Mouse (Mus musculus) spleen, adult 12 weeks (tissue): ENCODE measurements around the gene Kcnj12.

Experiments
- DNase-seq: peaks from one replicate; pipeline ENCODE4 v3.0.0; 2022; ENCODE audit warnings: low spot score

The Kcnj12 gene

DNA sequence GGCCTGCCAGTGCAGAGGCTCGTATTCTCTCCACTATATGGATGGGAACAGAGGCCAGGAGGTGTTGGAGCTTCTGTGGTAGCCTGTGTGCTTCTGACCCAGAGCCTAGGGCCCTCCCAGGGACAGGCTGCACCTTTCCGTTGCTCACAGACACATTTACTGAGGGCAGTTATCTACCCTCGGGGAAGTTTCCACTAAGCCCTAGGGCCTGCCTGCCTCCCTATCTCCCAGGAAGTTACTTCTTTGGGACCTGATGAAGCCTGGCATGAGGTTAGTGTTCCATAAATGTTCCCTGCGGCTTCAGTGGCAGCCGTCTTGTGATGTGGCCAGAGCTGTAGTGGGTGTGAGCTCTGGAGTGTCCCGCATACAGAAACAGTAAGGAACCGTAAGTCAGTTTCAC is 3.2 kb downstream of the Kcnj12 start:
- no peak for DNase-seq

DNA sequence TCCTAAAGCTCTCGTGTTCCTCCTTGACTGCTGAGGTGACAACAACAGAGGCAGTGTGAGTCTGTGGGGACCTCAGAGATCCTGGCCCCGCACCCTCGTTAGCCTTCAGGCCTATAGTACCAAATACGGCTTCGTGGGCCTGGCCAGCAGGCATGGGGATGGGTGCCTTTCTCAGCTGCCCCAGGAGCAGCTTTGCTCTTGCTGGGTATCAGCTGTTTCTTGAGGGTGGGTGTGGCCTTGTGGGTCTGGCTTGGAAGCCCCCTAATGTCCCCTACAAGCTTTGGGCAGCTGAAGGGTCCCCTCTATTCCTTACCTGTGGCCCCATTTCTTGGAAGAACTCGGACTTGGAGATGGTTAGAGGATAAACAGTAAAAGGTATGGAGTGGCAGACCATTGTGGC is 4.0 kb downstream of the Kcnj12 start:
- DNase-seq = no peak

DNA sequence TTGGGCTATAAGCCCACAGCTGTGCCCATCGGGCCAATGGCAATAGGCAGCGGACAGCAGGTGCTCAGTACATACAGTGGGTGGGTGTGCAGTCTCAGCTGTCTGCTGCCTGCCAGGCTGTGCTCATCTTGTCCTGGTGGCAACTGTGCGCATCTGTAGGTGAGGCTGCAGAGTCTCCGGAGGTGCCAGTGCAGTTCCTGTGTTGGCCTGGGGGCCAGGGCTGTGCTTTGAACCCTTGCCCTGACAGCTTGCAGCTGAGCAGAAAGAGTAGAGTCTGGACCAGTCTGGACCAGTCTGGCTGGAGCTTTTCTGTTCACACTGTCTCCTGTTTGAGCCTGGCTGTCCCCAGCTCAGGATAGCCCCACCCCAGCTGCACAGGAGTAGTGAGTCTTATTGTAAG is 4.8 kb downstream of the Kcnj12 start:
- DNase-seq = no peak

DNA sequence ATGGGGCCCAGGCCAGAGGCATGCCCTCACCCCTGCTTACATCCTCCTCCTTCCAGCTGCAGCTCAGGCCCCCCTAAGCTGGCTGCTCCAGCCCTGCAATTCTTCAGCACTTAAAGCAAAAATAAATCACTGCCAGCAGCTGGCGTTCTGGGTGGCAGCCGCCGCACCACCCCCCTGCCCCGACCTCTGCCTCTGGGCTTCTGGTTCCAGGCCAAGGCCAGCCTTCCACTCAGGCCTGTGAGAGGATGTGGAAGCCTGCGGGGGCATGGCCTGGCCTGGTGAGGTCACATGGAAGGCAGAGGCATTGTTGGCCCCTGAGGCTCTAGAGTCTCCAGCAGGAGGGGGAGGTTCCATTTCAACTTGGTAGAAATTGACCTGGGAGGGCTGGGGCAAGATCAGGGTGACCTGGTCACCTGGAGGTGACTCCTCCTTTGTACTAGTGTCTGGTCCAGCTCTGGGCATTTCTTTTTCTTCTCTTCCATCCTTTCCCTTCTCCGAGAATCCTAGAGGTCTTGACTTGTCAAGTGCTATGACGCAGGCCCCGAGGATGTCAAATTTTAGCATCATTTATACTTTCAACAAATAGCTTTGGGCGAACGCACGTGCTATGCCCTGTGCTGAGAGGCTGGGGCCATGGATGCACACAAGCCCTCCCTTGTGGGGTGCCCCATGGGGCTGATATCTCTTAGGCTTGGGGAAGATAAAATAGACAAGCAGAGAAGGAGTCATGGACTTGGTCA is 6.0 kb downstream of the Kcnj12 start:
- DNase-seq = no peak

DNA sequence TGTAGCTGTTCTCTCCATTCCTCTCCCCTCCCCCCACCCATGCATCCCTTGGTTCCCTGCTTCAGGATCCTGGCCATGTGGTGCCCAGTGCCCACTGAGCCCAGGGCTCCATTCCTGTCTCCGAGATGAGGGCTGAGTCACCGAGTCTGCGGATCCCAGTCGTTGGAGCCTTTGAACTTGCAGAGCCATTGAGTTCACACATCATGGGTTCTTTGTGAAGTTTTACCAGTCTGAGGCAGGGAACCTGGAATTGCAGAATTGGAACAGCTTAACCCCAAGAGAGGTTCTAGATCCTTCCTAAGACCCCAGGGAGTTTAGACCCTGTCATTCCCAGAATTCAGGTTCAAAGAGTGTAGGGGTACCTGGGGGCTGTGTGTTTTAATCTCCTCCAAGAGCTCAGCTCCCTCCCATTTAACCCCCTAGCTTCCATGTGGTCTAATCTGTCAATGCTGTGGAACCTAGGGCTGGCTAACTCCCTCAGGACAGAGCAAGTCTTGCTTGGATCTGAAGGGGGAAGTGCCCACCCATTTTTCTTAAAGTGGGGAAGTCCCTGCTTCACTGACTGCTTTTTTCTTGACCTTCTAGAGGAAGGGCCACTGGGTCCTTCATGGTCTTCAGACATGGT is 6.9 kb downstream of the Kcnj12 start:
- no peak for DNase-seq

DNA sequence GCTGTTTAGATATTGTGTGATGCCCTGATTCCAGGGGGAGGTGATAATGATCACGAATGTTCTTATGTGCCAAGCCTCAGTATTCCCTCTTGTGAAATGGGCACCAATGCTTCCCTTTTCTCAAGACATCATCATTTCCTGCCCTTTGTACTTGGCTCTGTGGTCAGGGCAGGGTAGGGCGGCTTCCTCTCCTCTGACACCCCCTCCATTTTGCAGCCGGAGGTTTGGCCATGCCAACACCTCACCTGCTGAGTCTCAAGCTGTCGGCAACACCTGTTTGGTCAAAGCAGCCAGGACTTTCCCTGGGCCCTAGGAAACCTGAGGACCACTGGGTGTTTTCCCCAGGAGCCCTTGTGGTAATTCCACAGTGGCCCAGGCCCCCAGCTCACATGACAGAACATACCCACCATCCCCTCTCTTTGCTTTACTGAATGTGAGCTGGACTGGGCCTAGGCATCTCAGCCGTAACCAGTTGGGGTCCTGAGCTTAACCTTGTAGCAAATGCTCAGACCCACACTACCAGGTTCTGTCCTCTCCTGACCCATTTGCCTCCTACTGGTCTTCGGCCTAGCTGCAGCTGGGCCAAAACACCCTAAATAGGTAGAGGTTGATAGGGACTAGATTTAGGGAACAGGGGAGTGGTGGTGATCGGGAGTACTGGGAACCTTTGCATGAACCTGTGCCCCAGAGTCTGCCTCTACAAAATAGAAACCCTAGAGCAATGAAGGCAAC is 7.7 kb downstream of the Kcnj12 start:
- no peak for DNase-seq

DNA sequence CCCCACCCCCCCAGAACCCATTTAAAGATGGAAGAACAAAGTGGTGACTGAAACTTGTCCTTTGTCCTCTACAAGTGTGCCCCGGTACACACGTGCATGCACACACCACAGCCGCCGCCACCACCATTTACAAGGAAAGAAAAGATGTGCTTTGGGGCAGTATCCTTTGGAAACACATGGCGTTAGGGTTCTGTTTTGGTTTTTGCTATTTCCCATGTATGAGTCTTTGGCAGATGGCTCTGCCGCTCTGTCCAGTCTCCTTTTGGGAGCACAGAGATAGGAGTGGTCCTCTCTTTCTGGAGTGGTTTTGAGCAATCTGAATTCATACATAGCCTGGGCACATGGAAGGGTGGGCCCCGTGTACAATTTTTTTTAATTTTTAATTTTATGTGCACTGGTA is 8.8 kb downstream of the Kcnj12 start:
- no peak for DNase-seq

DNA sequence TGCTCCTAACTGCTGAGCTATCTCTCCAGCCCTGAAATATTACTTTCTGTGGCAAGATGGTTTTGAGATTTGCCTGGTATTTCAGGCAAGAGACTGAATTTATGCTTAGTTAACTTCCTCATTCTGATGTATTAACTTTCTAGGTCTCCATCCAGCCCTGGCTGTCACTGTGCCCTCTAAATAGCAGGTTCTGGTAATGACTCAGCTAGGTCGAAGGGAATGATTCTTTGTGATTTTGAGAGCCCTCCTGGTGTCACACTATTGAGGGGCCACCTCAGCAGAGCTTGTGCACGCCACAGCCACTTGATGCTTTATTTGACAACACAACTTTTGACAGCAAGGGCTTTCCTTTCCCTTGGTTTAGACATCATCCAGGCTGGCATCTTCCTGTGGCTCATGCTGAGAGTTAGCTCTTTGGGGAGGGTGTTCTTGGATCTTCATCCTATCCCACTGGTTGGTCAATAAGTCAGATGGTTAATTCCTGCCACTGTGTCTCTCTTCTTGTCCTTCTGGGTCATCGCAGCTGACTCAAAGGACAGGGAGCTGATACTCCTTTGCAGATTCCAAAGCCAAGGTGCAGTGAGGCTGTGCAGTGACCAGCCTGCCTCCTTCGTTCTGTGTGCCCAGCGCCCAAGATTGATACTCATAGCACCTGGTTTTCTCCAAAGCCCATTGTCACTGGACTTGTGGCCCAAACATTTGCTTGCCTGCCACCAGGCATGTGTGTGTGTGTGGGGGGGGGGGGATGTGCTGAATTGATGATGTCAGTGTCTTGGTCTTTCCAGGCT is 9.5 kb downstream of the Kcnj12 start:
- no peak for DNase-seq

DNA sequence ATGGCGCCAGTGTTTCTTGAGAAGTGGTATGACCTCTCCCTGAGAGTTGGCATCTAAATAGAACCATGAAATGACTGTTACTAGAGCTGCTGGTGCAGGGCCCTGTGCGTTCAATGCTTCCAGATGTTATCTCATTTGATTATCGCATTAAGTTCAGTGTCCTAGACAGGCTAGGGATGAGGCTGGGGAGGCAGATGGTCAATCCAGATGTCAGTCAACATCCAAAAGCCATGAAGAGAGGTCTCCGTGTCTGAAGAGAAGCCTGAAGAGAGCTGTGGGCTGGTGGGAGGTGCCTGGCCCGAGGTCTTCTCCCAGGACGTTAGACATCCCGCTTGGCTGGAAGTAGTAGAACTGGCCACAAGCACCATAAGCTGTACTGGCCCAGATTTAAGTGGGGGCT is 10.1 kb downstream of the Kcnj12 start:
- no peak for DNase-seq

DNA sequence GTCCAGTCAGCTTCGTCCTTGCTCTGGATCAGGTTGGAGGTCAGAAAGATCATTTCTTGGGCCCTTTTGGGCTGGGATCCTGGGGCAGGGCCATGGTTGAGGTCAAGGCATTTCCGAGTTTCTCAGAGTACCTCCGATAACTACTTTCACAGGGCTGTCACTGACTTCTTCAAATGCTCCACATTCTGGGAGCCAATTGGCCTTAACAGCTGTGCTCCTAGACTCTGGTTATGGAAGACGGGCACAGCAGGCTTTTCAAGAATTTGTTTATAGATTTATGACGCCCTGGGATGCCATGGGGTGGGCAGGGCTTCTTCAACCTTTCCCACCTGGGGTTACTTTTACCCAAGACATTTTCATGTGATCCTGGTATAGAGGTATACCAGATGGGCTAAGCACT is 10.8 kb downstream of the Kcnj12 start:
- DNase-seq = no peak

DNA sequence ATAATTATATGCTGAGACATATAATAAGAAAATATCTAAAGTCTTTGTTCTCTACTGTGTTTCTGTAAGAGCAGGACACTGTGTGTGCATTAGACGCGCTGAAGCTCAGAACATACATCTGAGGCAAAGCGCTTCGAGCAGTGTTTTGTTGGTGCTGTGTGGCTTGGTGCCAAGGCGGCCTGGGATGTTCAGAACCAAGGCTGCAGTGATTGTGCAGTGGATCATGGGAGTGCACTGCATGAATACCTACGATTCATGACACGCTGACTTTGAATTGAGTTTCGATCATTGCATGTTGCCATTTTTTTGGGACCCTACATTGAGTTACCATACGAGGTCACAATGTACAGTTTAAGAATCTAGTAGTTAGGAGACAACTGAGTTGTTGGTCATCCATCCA is 14.3 kb downstream of the Kcnj12 start:
- no peak for DNase-seq

DNA sequence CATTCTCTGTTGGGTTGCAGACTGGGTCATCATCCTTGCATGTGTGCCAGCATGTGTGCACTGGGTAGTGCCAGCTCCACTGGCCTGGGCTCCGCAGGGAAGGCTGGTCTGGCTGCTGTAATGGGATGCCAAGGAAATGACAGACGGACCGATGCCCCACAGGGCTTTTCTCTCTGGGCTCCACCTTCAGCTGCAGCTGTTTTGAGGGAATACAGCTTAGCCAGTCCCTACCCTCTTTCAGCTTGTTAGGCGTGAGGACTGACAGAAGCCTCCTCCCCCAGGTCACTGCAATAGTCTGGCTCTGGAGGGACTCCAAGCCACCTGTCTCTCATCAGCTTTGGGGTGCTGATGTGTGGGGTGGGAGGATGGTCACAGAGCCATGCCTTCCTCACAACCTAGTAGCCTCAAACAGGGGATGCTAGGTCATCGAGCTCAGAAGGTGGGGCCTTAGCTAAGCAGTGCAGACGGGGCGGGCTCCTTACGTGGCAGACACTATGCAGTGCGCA is 16.0 kb downstream of the Kcnj12 start:
- DNase-seq = no peak

DNA sequence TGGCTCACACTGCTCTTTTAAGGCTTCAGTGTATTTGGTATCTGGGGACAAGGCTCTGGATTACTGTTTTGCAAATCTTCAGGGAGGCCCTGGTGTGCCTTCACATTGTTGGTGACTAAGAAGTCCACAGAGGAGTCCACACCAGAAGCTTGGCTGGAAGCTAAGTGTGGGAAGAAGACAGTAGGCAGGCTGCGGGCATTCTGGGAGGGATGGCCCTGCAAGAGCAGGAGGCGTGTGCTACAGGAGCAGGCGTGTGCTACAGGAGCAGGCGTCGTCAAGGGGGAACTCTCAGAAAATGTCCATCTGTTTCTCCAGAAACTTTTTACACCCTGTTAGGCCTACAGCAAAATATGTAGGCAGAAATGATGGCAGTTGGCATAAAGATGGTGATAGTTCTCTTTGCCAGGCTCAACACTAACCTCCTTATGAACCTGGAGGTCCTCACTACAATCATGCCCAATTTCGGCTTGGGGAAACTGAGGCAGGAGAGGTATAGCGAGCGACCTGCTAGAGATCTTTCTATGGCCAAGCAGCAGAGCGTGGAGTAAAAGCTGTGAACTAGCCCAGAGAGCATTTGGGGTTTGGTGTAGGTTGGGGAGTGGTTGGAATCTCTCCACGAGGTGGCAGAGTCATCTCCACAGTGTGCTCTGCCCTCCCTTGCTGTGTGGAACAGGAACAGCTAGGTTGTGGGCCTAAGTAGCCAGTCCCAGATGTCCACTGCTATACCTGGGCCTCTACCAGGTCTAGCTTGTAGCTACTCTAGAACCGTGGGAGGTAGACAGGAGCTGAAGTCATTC is 18.7 kb downstream of the Kcnj12 start:
- DNase-seq = no peak

DNA sequence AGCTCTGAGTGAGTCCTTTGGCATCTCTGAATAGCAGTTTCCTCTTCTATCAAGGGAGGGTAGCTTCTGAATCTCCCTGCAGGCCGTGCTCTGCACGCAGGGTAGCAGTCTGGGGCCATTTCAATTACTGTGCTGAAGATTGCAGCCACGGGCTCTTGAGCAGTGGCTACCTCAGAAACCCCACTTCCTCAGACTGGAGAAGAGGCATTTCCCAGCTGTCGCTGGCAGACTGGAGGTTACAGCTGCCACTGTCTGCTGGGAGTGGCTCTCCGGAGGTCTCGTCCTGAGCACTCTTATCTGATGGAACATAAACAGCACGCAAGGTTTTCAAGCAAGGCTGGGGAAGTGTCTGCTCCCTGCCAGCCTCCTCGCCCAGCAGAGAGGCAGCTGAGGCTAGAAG is 20.2 kb downstream of the Kcnj12 start:
- no peak for DNase-seq

DNA sequence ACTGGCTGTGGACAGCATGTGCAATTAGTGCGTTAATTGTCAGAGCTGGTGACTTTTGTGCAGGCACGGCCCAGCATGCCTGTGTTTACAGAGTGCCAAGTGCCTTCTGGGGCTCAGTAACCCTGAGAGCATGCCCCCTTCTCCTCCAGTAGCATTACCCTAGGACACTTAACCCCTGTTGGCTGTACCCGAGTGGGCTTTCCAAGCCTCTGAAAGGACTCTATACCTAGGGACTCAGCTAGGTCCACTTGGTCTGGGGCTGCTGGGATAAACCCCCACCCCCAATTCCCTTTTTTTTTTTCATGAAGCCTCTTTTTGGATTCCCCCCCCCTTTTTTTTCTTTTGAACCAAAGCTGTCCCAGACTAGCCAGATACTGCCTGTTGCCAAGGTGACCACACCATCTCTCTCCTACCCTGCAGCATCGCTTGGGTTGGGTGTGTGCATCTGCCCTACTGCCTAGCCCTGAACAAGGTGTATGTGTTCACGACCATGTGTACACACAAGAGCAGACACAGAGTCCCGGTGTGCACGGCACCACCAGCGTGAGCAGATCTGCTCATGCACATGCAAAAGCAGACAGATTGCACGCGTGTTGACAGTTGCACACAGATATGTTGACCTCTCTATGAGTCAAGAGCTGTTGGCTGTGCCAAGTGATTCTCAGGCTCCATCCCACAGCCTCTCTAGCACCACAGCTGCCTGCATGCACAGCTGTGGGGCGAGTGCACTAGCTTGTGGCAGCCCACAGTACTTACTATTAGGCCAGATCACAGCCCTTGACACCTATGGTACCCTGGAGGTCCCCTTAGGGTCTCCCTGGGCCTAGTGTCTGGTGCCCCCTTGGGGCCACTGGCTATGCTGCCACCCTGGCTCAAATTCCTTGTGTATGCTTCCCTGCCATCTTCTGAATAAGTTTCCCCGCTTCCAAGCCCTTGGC is 21.0 kb downstream of the Kcnj12 start:
- DNase-seq = no peak

DNA sequence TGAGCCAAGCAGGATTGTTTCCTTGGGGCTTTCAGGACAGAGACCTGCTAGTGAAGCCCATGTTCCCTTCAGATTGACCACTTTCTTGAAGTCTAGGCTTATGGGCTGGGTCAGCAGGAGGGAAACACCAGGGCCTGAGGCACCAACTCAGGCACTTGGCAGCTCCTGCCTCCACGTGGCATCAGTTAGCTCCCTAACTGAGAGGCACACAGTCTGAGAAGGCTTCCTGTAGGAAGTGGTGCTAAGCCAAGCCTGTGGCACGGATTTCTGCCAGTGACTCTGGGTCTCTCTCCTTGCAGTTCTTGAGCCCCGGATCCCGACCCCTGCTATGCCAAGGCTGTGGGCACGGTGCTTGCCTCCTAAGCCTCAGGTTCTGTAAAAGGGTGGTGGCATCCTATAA is 22.4 kb downstream of the Kcnj12 start:
- no peak for DNase-seq

DNA sequence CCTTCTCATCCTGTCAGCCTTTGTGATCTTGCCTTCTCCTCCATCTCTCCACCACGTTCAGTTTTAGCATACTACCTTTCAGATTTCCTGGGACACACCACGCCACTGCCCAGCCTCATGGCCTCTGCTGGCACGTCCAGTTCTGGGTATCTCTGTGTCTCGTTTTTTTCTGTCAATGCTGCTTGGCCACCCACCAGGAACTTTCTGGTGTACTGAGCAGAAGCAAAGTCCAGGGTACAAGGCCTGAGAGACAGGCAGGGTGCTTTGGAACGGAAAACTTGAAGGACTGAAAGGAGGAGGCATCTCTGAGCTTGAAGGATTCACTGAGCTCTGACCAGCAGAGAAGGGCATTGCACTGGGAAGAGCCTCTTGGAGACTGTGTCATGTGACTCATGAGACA is 25.1 kb downstream of the Kcnj12 start:
- DNase-seq = no peak

DNA sequence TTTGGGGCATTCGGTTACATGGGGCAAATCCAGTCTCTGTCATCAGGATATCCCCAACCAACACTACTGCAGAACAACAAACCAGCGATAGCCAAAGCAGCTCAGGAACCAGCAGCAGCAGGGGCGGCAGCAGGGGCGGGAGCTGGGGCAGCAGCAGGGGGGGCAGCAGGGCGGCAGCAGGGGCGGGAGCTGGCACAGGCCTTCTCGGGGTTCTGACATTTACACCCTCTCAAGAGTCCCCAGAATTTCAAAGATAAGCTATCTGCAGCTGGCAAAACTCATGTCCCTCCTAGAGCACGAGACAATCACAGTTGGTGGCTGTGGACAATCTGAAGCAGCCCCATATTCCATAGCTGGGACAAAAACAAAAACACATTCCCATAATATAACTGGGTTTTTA is 28.8 kb downstream of the Kcnj12 start:
- no peak for DNase-seq

DNA sequence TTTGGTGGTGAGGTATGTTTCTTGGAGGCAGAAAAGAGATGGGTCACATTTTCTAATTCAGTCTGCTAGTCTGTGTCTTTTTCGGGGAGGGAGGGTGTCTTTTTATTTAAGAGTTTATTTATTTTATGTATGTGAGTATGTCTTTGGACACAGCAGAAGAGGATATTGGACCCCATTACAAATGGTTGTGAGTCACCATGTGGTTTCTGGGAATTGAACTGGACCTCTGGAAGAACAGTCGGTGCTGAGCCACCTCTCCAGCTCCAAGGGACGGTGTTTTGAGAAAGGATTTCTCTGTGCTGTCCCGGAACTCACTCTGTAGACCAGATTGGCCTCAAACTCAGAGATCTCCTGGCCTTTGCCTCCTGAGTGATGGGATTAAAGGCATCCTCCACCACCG is 34.5 kb downstream of the Kcnj12 start:
- no peak for DNase-seq

DNA sequence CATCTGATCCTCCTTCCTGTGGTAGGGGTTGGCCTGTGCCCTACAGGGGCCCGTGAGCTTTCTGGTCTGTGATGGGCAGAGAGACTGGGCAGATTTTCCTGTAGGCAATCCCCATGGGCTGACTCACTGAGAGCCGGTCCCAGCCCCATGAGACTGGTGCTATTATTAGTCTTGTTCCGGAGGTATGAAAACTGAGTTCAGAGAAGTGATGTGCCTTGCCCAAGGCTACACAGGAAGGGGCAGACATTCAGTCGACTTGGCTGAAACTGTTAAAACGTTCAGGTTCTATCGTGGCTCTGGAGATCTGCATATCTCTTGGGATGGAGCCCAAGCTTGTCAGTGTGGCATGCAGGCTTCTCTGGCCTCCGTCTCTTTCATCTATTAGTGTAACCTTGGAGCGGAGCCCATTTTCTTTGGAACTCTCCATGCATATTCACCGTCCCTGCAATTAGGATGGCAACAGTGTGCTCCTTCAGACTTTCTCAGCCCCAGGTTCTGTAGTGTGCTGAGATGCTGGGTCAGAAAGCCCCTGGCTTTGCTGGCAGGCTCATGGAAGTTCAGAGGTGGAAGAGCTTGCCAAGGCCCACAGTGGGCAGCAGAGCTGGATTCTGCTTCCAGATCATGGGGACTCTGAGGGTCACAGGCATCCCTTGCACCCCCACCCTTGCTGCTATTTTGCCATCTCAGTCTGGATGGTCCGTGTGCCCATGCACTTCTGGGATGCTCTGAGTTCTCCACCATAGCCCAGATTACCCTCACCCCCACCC is 37.5 kb downstream of the Kcnj12 start:
- no peak for DNase-seq
